ENCODE assay signal across 9 mouse cellular contexts in genomic region chr3:51225226-51225750, GRCm38 (mm10). TPM values are rescaled to one million over a fixed set of nuclear protein-coding genes. Genes with fewer than 3 reads are reported as not detected.
DNase-seq lines count a peak whose midpoint lies in the region; ATAC-seq and TF ChIP-seq lines count a peak whose summit lies in the region.
"Had no signal": no experiment of that assay in that cellular context is flagged by ENCODE, and none has a peak within 500 bp of the region (broad histone marks: within the 10 kb centered on the region; RNA-seq: fewer than 3 reads in every experiment).

No protein-coding gene starts in this region.

- TF ChIP-seq EP300 in heart, postnatal 0 days (IDR thresholded peaks at IDR 0.05; ENCODE audit: low read depth) = no peak

- H3K36me3 ChIP-seq in heart, postnatal 0 days (replicated peaks; ENCODE audit: control insufficient read depth, insufficient read depth, low read length) = no peaks in the 10 kb centered on the region
- H3K36me3 ChIP-seq in hindbrain, embryonic 13.5 days = no peaks in the 10 kb centered on the region
- no peaks in the 10 kb centered on the region for H3K36me3 ChIP-seq in midbrain, embryonic 11.5 days (ENCODE audit: control insufficient read depth, insufficient read depth, low read length)

- H3K9ac ChIP-seq in heart, postnatal 0 days (replicated peaks; ENCODE audit: low read depth, low read length) = peak overlapping the region; percentile 99
- H3K9ac ChIP-seq in hindbrain, embryonic 13.5 days = peak overlapping the region; percentile 95
- H3K9ac ChIP-seq in midbrain, embryonic 11.5 days (ENCODE audit: low read length) = peak overlapping the region; percentile 94

- no peak for TF ChIP-seq CTCF in heart, postnatal 0 days (IDR thresholded peaks at IDR 0.05; ENCODE audit: low read depth)

- 2% methylated on average over 39 of the region's 39 CpGs for WGBS in heart, postnatal 0 days
- WGBS in hindbrain, embryonic 13.5 days = under 1% methylated on average over 39 of the region's 39 CpGs
- WGBS in midbrain, embryonic 11.5 days = under 1% methylated on average over 39 of the region's 39 CpGs

- H3K4me1 ChIP-seq in heart, postnatal 0 days (ENCODE audit: control insufficient read depth, insufficient read depth) = peaks cover 44% of the 10 kb centered on the region
- peaks cover 36% of the 10 kb centered on the region for H3K4me1 ChIP-seq in hindbrain, embryonic 13.5 days (replicated peaks)
- H3K4me1 ChIP-seq in midbrain, embryonic 11.5 days (ENCODE audit: control insufficient read depth, insufficient read depth, low read length) = peaks cover 4% of the 10 kb centered on the region; the same call in 1 of the 2 replicates

- H3K4me2 ChIP-seq in heart, postnatal 0 days (ENCODE audit: low read depth, low read length) = peak overlapping the region; percentile 88
- H3K4me2 ChIP-seq in hindbrain, embryonic 13.5 days = peak overlapping the region; percentile 60
- peak overlapping the region; percentile 56 for H3K4me2 ChIP-seq in midbrain, embryonic 11.5 days

- peak overlapping the region; percentile 98 for H3K27ac ChIP-seq in heart, postnatal 0 days (ENCODE audit: low read depth)
- H3K27ac ChIP-seq in hindbrain, embryonic 13.5 days = peak overlapping the region; percentile 99
- H3K27ac ChIP-seq in midbrain, embryonic 11.5 days (ENCODE audit: low read depth, low read length) = peak overlapping the region; percentile 94

- peak overlapping the region; percentile 99 for H3K4me3 ChIP-seq in heart, postnatal 0 days (ENCODE audit: low read depth, low read length)
- H3K4me3 ChIP-seq in hindbrain, embryonic 13.5 days = peak overlapping the region; percentile 90
- peak overlapping the region; percentile 92 for H3K4me3 ChIP-seq in midbrain, embryonic 11.5 days (ENCODE audit: low read depth, low read length)

- no peak for DNase-seq in heart, postnatal 0 days (ENCODE audit: low spot score)
- no peak for DNase-seq in heart, adult 8-10 months (ENCODE audit: low spot score)
- DNase-seq in MN1 (ENCODE audit: low spot score) = peak; percentile 30
- DNase-seq in midbrain, embryonic 11.5 days (ENCODE audit: low spot score, missing footprints) = peak; percentile 93
- DNase-seq in right cerebral cortex, postnatal 36 days (ENCODE audit: low spot score in 2 of 2) = no peak
- DNase-seq in cerebellum, adult 9-11 months = no peak
- DNase-seq: kidney, adult 8-10 months had no signal

- ATAC-seq in heart, postnatal 0 days (ENCODE audit: insufficient read depth, low read depth) = no peak
- no peak for ATAC-seq in hindbrain, embryonic 13.5 days (ENCODE audit: low FRiP score)
- no peak; the same call in 1 of the 2 replicates for ATAC-seq in midbrain, embryonic 11.5 days (ENCODE audit: low FRiP score)
- no peak for ATAC-seq in megakaryocyte-erythroid progenitor cell, adult 5-6 weeks (replicated peaks; ENCODE audit: low FRiP score, low TSS enrichment, poor library complexity, severe bottlenecking)

- H3K9me3 ChIP-seq in heart, postnatal 0 days (replicated peaks; ENCODE audit: control insufficient read depth, low read length) = no peaks in the 10 kb centered on the region
- no peaks in the 10 kb centered on the region for H3K9me3 ChIP-seq in hindbrain, embryonic 13.5 days
- H3K9me3 ChIP-seq in midbrain, embryonic 11.5 days (ENCODE audit: control insufficient read depth, low read length) = no peaks in the 10 kb centered on the region

- H3K27me3 ChIP-seq in heart, postnatal 0 days (ENCODE audit: control insufficient read depth, insufficient read depth, low read length) = no peaks in the 10 kb centered on the region
- H3K27me3 ChIP-seq in hindbrain, embryonic 13.5 days = no peaks in the 10 kb centered on the region
- no peaks in the 10 kb centered on the region for H3K27me3 ChIP-seq in midbrain, embryonic 11.5 days (ENCODE audit: control insufficient read depth, insufficient read depth, low read length)

RNA-seq across cellular contexts. Expression of gene Noct, which starts 1.0 kb away (rescaled TPM):
- total RNA-seq in heart, postnatal 0 days (2014; rRNA removed; ENCODE audit: low replicate concordance) = 28.1 and 35.6 TPM in 2 replicates
- 8.5 and 11.9 TPM in 2 replicates for polyA plus RNA-seq in heart, postnatal 0 days (2015; fragmentation: Nextera tagmentation; extraction: Ambion mirVana)
- 10 to 100 TPM; 32.2 to 45.2 (median 41.6) TPM for total RNA-seq in heart, adult 8-10 months (2022)
- polyA plus RNA-seq in hindbrain, embryonic 13.5 days (2015; fragmentation: Nextera tagmentation; extraction: Ambion mirVana) = 21.5 and 22.0 TPM in 2 replicates
- polyA plus RNA-seq in midbrain, embryonic 11.5 days (2014; fragmentation: Nextera tagmentation; extraction: Ambion mirVana) = 11.6 and 12.9 TPM in 2 replicates
- total RNA-seq in megakaryocyte-erythroid progenitor cell, adult 5-6 weeks (2014; fragmentation: Nextera tagmentation) = 19.2 and 39.1 TPM in 2 replicates
- total RNA-seq in megakaryocyte-erythroid progenitor cell, adult 5-6 weeks (2017) = 4.6 and 5.8 TPM in 2 replicates

Comparison
In these comparisons a context has a peak if more than half of its experiments do, and no peak if none do; other contexts are left out.
1. DNase-seq: peak in MN1 (single experiment) and midbrain, embryonic 11.5 days (single experiment); none in heart, postnatal 0 days (single experiment), heart, adult 8-10 months (single experiment), right cerebral cortex, postnatal 36 days (0 of 2) and cerebellum, adult 9-11 months (single experiment).
2. Peak in every context shown above with its lines, with median percentiles within 50 percentile points of each other: H3K27ac ChIP-seq, H3K4me2 ChIP-seq, H3K4me3 ChIP-seq and H3K9ac ChIP-seq.